Mouse (Mus musculus): ENCODE measurements around the gene Zfp276. TPM values are rescaled to one million over a fixed set of nuclear protein-coding genes. Genes with fewer than 3 reads are reported as not detected.

The Zfp276 gene
- 7.8 and 8.3 TPM in 2 replicates for polyA plus RNA-seq (2015; fragmentation: Nextera tagmentation; extraction: Ambion mirVana)

GRCm38 (mm10) chr8:123254099-123254885 lies at the start of gene Zfp276, which contains the start of gene Vps9d1:
TSS of gene Zfp276 (plus strand) at chr8:123254195.
TSS of gene Vps9d1 (minus strand) at chr8:123254348.
- peak within 1 kb of the TSS; percentile 97 for H3K4me3 ChIP-seq (ENCODE audit: low read depth, low read length)
- no peaks in the 10 kb centered on the region for H3K9me3 ChIP-seq (ENCODE audit: control insufficient read depth, low read length)
- no peaks in the 10 kb centered on the region for H3K27me3 ChIP-seq (ENCODE audit: control insufficient read depth, insufficient read depth, low read length)
- peaks cover 27% of the 10 kb centered on the region for H3K36me3 ChIP-seq (ENCODE audit: control insufficient read depth, insufficient read depth, low read length)
- peak; percentile 89 for DNase-seq (ENCODE audit: low spot score)
- peak within 1 kb of the TSS; percentile 94 for H3K27ac ChIP-seq (replicated peaks)
- no peaks in the 10 kb centered on the region; the same call in none of the 2 replicates for H3K4me1 ChIP-seq (replicated peaks; ENCODE audit: control insufficient read depth, insufficient read depth)
- H3K4me2 ChIP-seq (replicated peaks; ENCODE audit: low read depth) = peak within 1 kb of the TSS; percentile 94
- peak; percentile 96 for ATAC-seq (ENCODE audit: low FRiP score, low TSS enrichment)
- TF ChIP-seq CTCF (IDR thresholded peaks at IDR 0.05; ENCODE audit: low read depth) (no peak; the same call in 1 of the 2 replicates), EP300 (optimal IDR thresholded peaks at IDR 0.05) (no peak)
- under 1% methylated on average over 82 of the region's 99 CpGs for WGBS
- peak within 1 kb of the TSS; percentile 96 for H3K9ac ChIP-seq (ENCODE audit: low read length)

GRCm38 (mm10) chr8:123211876-123212275 lies 42.1 kb upstream of the Zfp276 start:
- Histone ChIP-seq H3K36me3 (ENCODE audit: control insufficient read depth, insufficient read depth, low read length) (peaks cover 9% of the 10 kb centered on the region), H3K9ac (ENCODE audit: low read length) (peak overlapping the region; percentile 92), H3K4me1 (replicated peaks; ENCODE audit: control insufficient read depth, insufficient read depth) (peaks cover 8% of the 10 kb centered on the region; the same call in 1 of the 2 replicates), H3K27ac (replicated peaks) (peak overlapping the region; percentile 81), H3K4me3 (ENCODE audit: low read depth, low read length) (peak overlapping the region; percentile 81), H3K27me3 (ENCODE audit: control insufficient read depth, insufficient read depth, low read length) (no peaks in the 10 kb centered on the region), H3K9me3 (ENCODE audit: control insufficient read depth, low read length) (no peaks in the 10 kb centered on the region), H3K4me2 (replicated peaks; ENCODE audit: low read depth) (peak overlapping the region; percentile 88)
- ATAC-seq (ENCODE audit: low FRiP score, low TSS enrichment) = peak; percentile 48; the same call in 1 of the 2 replicates
- TF ChIP-seq CTCF (IDR thresholded peaks at IDR 0.05; ENCODE audit: low read depth) = no peak
- no peak for TF ChIP-seq EP300 (optimal IDR thresholded peaks at IDR 0.05)
- DNase-seq (ENCODE audit: low spot score) = no peak
- 30% methylated on average over 10 of the region's 10 CpGs for WGBS

GRCm38 (mm10) chr8:123212321-123213117 lies 41.5 kb upstream of the Zfp276 start, which contains the start of the genes Chmp1a and Spata33:
TSS of gene Chmp1a (minus strand) at chr8:123212763.
TSS of gene Spata33 (plus strand) at chr8:123212832.
- Histone ChIP-seq H3K4me1 (replicated peaks; ENCODE audit: control insufficient read depth, insufficient read depth) (peaks cover 8% of the 10 kb centered on the region; the same call in 1 of the 2 replicates), H3K4me3 (ENCODE audit: low read depth, low read length) (peak within 1 kb of the TSS; percentile 81), H3K9me3 (ENCODE audit: control insufficient read depth, low read length) (no peaks in the 10 kb centered on the region), H3K9ac (ENCODE audit: low read length) (peak within 1 kb of the TSS; percentile 92), H3K36me3 (ENCODE audit: control insufficient read depth, insufficient read depth, low read length) (peaks cover 6% of the 10 kb centered on the region), H3K27me3 (ENCODE audit: control insufficient read depth, insufficient read depth, low read length) (no peaks in the 10 kb centered on the region), H3K27ac (replicated peaks) (peak within 1 kb of the TSS; percentile 81), H3K4me2 (replicated peaks; ENCODE audit: low read depth) (peak within 1 kb of the TSS; percentile 88)
- DNase-seq (ENCODE audit: low spot score) (peak; percentile 98), ATAC-seq (ENCODE audit: low FRiP score, low TSS enrichment) (peak; percentile 93)
- WGBS = under 1% methylated on average over 76 of the region's 76 CpGs
- TF ChIP-seq EP300 (optimal IDR thresholded peaks at IDR 0.05) = peak; percentile 96
- peak; percentile 73 for TF ChIP-seq CTCF (IDR thresholded peaks at IDR 0.05; ENCODE audit: low read depth)

- no peaks in the 10 kb centered on the region for H3K27me3 ChIP-seq (ENCODE audit: control insufficient read depth, insufficient read depth, low read length)
- DNase-seq (ENCODE audit: low spot score) (no peak), ATAC-seq (ENCODE audit: low FRiP score, low TSS enrichment) (peak; percentile 10)
- no peaks in the 10 kb centered on the region for H3K9me3 ChIP-seq (ENCODE audit: control insufficient read depth, low read length)
- peaks cover 8% of the 10 kb centered on the region; the same call in 1 of the 2 replicates for H3K4me1 ChIP-seq (replicated peaks; ENCODE audit: control insufficient read depth, insufficient read depth)
- peaks cover 6% of the 10 kb centered on the region for H3K36me3 ChIP-seq (ENCODE audit: control insufficient read depth, insufficient read depth, low read length)
- peak overlapping the region; percentile 88 for H3K4me2 ChIP-seq (replicated peaks; ENCODE audit: low read depth)
- peak overlapping the region; percentile 81; the same call in 1 of the 2 replicates for H3K27ac ChIP-seq (replicated peaks)
- WGBS = 14% methylated on average over 22 of the region's 22 CpGs
- TF ChIP-seq CTCF (IDR thresholded peaks at IDR 0.05; ENCODE audit: low read depth) = no peak
- TF ChIP-seq EP300 (optimal IDR thresholded peaks at IDR 0.05) = no peak
- H3K4me3 ChIP-seq (ENCODE audit: low read depth, low read length) = peak overlapping the region; percentile 81
- peak overlapping the region; percentile 92 for H3K9ac ChIP-seq (ENCODE audit: low read length)
These were observed 40.8 kb upstream of the Zfp276 start for GRCm38 (mm10) chr8:123213118-123213772.

GRCm38 (mm10) chr8:123215430-123215829 lies 38.6 kb upstream of the Zfp276 start:
- 80% methylated on average over 3 of the region's 3 CpGs for WGBS
- H3K27me3 ChIP-seq (ENCODE audit: control insufficient read depth, insufficient read depth, low read length) = no peaks in the 10 kb centered on the region
- TF ChIP-seq EP300 (optimal IDR thresholded peaks at IDR 0.05) (no peak), CTCF (IDR thresholded peaks at IDR 0.05; ENCODE audit: low read depth) (no peak)

More at GRCm38 (mm10) chr8:123215430-123215829, 38.6 kb upstream of the Zfp276 start:
- H3K4me2 ChIP-seq (replicated peaks; ENCODE audit: low read depth) = no peak overlapping the region
- DNase-seq (ENCODE audit: low spot score) (no peak), ATAC-seq (ENCODE audit: low FRiP score, low TSS enrichment) (no peak)
- H3K4me3 ChIP-seq (ENCODE audit: low read depth, low read length) = no peak overlapping the region
- no peak overlapping the region for H3K9ac ChIP-seq (ENCODE audit: low read length)
- no peaks in the 10 kb centered on the region for H3K36me3 ChIP-seq (ENCODE audit: control insufficient read depth, insufficient read depth, low read length)
- no peak overlapping the region for H3K27ac ChIP-seq (replicated peaks)
- H3K4me1 ChIP-seq (replicated peaks; ENCODE audit: control insufficient read depth, insufficient read depth) = peaks cover 8% of the 10 kb centered on the region; the same call in 1 of the 2 replicates
- H3K9me3 ChIP-seq (ENCODE audit: control insufficient read depth, low read length) = no peaks in the 10 kb centered on the region
